Mouse (Mus musculus): ENCODE measurements around the gene BC061237.
"Not testable (repeated sequence)": the region's sequence is repeated elsewhere in the genome, so short reads cannot be mapped to it uniquely, and the experiment has no call there.

The BC061237 gene

DNA sequence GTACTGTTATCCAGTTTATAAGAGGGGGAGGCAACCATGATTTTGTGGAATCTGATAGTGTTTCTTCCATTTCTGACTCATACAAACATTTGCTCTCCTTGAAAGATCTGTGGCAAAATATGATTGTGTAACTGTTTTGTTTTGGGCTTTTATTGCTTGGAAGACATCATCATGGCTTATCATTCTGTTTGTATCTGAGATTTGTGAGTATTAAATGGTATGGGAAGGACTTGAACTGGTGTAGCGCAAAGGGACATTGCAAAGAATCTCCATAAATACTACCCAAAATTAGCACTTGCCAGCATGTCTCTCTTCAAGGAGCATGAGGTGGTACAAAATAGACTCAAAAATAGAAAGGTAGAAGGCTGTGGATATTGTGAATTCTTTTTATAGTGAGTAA, at the start of gene BC061237:
BC061237 (plus strand) TSS at position 301 of the 400 bp plus-strand sequence.
- not testable (repeated sequence) for DNase-seq (ENCODE audit: low read depth, low spot score)

DNA sequence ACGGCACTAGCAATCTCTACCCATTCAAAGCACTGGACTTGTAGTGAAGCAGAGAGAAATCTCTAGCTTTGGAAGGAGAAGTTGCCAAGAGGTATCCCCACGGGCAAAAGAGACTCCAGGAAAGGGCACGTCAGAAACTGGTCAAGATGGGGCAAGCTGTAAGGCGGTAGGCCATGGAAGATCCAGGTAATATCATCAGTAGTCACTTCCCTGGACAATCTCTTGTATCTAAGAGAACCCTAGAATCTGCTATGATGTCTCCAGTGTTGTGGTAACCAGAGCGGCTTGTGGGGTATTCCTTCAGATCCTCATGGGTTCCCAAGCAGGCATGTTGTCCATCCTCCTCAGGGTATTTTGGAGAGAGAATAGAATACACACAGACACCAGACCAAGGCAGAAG, 25.7 kb downstream of the BC061237 start, which contains the start of gene Gm17093:
Gm17093 (plus strand) TSS at position 301 of the 400 bp plus-strand sequence.
- DNase-seq (ENCODE audit: low read depth, low spot score), result not testable (repeated sequence)

DNA sequence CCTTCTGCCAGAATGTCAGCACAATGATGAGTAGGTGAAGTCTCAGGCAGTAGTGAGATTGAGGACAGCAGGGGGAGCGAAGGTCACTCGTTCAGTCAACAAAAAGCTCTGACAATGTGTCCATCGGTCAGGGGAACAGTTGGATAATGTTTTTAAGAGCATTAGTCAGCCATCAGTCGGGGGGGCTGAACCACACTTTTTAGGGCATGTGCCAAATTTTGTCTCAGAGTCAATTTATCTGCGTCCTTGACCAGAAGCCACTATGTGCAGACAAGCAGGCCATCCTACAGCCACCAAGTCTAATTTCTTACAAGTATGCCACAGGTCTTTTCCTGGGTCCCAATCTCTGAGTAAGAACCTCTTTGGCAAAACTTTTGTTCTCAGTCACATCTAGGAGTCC, 55.7 kb downstream of the BC061237 start:
- not testable (repeated sequence) for DNase-seq (ENCODE audit: low read depth, low spot score)

All from ZHBTc4 (cell line).